Mouse (Mus musculus) megakaryocyte, embryonic 14.5 days (primary cell): Measurements from ENCODE around the gene Coa5. TPM values are rescaled to one million over a fixed set of nuclear protein-coding genes. Genes with fewer than 3 reads are reported as not detected.

Experiments used
- H3K27me3 ChIP-seq: replicated peaks from 2 replicates; pipeline ENCODE3; 2012; ENCODE audit warnings: inconsistent platforms
- H3K36me3 ChIP-seq: replicated peaks from 2 replicates; pipeline ENCODE3; 2012; ENCODE audit warnings: low read length, inconsistent platforms, mixed read lengths
- H3K4me1 ChIP-seq: 2 replicates; pipeline ENCODE4 v1.6.1; 2012; ENCODE audit warnings: inconsistent platforms
- H3K4me3 ChIP-seq: replicated peaks from 2 replicates; pipeline ENCODE3; 2012; ENCODE audit warnings: moderate library complexity, mild to moderate bottlenecking, inconsistent platforms
- H3K9me3 ChIP-seq: 2 replicates; pipeline ENCODE4 v1.6.1; 2012; ENCODE audit warnings: inconsistent platforms
- FLI1 ChIP-seq: IDR thresholded peaks from 2 replicates; pipeline ENCODE4 v1.6.1; 2012; ENCODE audit warnings: low read length, inconsistent platforms, mixed read lengths
- GATA1 ChIP-seq: IDR thresholded peaks from 3 replicates; pipeline ENCODE4 v1.6.1; 2012; ENCODE audit warnings: mixed read lengths, low read length, inconsistent platforms, borderline replicate concordance
- polyA plus RNA-seq: library from polyadenylated mRNA; stranded (reverse); fragments of >175 nt; gene quantifications from 2 replicates; pipeline ENCODE4 v1.2.3, GENCODE M21; 2012; ENCODE audit warnings: low replicate concordance; ENCODE audit not compliant: insufficient read depth

The Coa5 gene
- polyA plus RNA-seq, 1 experiment: 12.9 TPM

DNA sequence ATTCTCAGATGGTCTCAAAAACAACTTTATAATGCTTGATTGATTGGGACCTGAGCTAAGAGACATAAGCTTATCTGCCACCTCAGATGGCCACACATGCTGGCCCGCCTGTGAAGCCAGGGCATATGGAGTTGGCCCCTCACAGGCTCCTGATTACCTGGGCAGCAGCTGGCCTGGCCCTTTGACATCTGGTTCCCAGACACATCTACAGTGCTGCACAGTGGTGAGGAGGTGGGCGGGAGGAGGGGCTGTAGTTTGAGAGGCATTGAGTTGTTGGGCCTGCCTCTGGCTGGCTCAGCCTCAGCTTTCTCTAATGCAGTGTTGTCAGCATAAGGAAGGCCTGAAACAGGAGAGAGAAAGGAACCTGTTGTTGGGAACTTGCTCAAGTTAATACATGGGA is 53.2 kb downstream of the Coa5 start:
- no peaks in the 10 kb centered on the region for H3K27me3 ChIP-seq
- peaks cover 100% of the 10 kb centered on the region for H3K36me3 ChIP-seq
- no peaks in the 10 kb centered on the region for H3K9me3 ChIP-seq
- H3K4me1 ChIP-seq: peaks cover 17% of the 10 kb centered on the region; the same call in 1 of the 2 replicates
- no peak for TF ChIP-seq FLI1
- TF ChIP-seq GATA1: no peak
- no peak overlapping the region for H3K4me3 ChIP-seq

DNA sequence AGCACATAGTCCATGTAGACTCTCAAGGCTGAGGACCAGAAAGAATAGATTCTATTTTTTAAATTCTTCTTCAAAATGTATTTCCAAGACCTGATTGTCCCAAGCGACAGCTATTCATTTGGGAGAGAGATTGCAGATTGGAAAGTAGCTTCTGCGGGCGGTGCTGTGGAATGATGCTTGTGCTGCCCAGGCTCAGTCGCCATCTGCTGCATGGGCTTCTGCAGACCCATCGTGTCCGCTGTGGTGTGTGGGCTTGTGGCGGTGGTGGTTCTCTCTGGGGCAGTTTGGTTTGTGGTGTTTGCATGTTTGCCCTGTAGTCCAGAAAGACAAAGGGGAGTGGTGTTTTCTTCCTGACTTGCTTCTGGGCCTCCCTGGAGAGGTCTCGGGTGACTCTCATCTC is 53.7 kb downstream of the Coa5 start:
- H3K36me3 ChIP-seq: peaks cover 100% of the 10 kb centered on the region
- TF ChIP-seq GATA1 (no peak), FLI1 (no peak)

DNA sequence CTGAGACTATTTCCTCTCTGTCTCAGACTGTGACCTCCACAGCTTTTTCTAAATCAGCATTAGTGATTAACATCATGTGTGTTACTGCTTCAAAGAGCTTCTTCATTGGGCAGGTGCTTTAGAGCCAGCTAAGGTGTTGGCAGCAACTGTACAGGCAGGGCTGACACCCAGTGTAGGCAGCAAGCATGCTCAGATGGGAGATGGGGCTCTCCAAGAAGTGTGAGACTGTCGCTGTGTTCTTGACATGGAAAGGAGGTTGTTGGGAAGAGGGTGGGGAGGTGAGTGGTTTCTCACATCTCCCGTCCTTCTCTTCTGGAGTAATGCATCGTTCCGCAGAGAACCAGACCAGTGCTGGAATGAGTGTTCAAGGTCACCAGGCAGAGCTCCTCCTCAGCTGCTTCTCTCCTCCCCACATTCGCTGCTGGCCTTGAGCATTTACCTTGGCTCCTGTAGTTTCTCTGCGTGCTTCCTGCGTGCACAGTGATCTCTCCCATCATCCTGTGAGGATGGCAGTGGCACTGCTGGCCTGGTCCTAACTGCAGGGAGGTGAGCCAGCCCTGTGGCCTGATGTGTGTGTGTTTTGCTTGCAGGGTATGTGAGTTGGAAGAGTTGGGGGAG is 61.0 kb downstream of the Coa5 start:
- H3K4me3 ChIP-seq: no peak overlapping the region
- no peaks in the 10 kb centered on the region for H3K9me3 ChIP-seq
- H3K4me1 ChIP-seq: peaks cover 5% of the 10 kb centered on the region; the same call in 1 of the 2 replicates
- peaks cover 94% of the 10 kb centered on the region for H3K36me3 ChIP-seq
- H3K27me3 ChIP-seq: peaks cover 2% of the 10 kb centered on the region
- TF ChIP-seq FLI1 (no peak), GATA1 (no peak)

More for the DNA sequence above, 53.7 kb downstream of the Coa5 start:
- Histone ChIP-seq H3K4me3 (no peak overlapping the region), H3K4me1 (peaks cover 20% of the 10 kb centered on the region; the same call in 1 of the 2 replicates), H3K9me3 (no peaks in the 10 kb centered on the region), H3K27me3 (no peaks in the 10 kb centered on the region)

DNA sequence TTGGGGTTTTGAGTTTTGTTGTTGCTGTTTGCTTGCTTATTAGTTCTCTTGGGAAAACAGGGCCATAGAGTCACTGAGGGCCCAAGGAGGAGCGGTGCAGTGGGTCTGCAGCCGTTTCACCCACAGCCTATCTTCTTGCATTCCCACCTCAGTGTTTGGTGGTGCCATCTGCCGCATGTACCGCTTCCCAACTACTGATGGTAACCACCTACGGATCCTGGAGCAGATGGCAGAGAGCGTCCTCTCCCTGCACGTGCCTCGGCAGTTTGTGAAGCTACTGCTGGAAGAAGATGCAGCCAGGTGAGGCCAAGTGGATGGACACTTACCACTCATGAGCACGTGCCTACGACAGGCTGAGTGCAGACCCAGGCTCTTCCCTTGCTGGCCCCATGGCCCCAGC is 61.8 kb downstream of the Coa5 start:
- no peak overlapping the region for H3K4me3 ChIP-seq
- peaks cover 2% of the 10 kb centered on the region for H3K27me3 ChIP-seq
- TF ChIP-seq FLI1: no peak
- TF ChIP-seq GATA1: no peak
- H3K4me1 ChIP-seq: peaks cover 8% of the 10 kb centered on the region
- H3K36me3 ChIP-seq: peaks cover 93% of the 10 kb centered on the region
- no peaks in the 10 kb centered on the region for H3K9me3 ChIP-seq

Other genes starting within 250 kb of the Coa5 start
- gene Cnga3, start 215.7 kb downstream of the Coa5 start, polyA plus RNA-seq: not detected in 2 replicates
- 2.5 and 7.7 TPM in 2 replicates for gene Inpp4a, start 130.2 kb downstream of the Coa5 start, polyA plus RNA-seq
- 32.9 and 52.3 TPM in 2 replicates for gene Unc50, start within 50 bp of the Coa5 start, polyA plus RNA-seq
- 0.27 and 0.30 TPM in 2 replicates for gene Mgat4a, start 110.9 kb upstream of the Coa5 start, polyA plus RNA-seq